Mouse (Mus musculus): ENCODE results near the gene Clba1. TPM values are rescaled to one million over a fixed set of nuclear protein-coding genes. Genes with fewer than 3 reads are reported as not detected.

The Clba1 gene
- polyA plus RNA-seq, 1 experiment from 2014 or later = 14.7 TPM

DNA sequence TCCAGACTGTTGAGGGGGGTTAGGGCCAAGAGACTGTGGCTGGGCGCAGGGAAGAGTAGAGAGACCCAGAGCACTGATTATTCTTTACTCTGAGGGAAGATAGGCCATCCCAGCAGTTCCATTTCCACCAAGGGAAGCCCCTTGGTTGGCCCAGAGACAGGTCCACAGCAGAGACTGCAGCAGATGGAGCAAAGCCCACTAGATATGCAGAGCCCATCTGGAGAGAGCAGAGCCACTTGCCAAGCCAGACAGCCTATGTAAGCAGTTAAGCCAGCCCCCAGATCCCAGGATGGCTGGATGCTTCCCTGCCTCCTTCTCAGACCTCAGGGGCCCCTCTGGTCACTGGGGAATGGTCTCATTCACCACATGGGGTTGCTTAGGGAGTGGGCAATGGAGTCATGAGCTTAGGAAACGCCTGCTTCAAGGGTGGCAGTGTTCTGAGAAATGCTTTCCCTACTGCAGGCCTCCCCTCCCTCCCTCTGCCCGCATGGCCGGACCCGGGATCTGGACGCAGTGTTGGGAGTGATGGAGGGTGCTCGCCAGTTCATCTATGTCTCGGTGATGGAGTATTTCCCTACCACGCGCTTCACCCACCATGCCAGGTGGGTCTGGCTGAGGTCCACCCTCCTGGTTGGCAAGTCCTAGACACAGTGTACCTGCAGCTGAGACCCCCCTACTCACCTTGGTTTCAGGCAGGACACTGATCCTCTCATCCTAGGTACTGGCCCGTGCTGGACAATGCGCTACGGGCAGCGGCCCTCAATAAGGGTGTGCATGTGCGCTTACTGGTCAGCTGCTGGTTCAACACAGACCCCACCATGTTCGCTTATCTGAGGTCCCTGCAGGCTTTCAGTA lies 41.5 kb upstream of the Clba1 start:
- H3K4me3 ChIP-seq (ENCODE audit: low read depth, low read length) = no peak overlapping the region
- no peak overlapping the region for H3K27ac ChIP-seq (ENCODE audit: low read depth, low read length)
- no peaks in the 10 kb centered on the region for H3K9me3 ChIP-seq (ENCODE audit: control insufficient read depth, low read length)
- no peak for DNase-seq (ENCODE audit: low spot score, missing footprints)
- no peaks in the 10 kb centered on the region for H3K4me1 ChIP-seq (ENCODE audit: control insufficient read depth, insufficient read depth, low read length)
- H3K4me2 ChIP-seq = no peak overlapping the region
- H3K9ac ChIP-seq (ENCODE audit: low read length) = no peak overlapping the region
- 90% methylated on average over 16 of the region's 16 CpGs for WGBS
- no peak for ATAC-seq (ENCODE audit: low FRiP score)
- no peaks in the 10 kb centered on the region for H3K36me3 ChIP-seq (ENCODE audit: control insufficient read depth, insufficient read depth, low read length)
- no peaks in the 10 kb centered on the region for H3K27me3 ChIP-seq (ENCODE audit: control insufficient read depth, insufficient read depth, low read length)

GRCm38 (mm10) chr12:112768166-112768565 lies 40.6 kb upstream of the Clba1 start:
- H3K9me3 ChIP-seq (ENCODE audit: control insufficient read depth, low read length) = no peaks in the 10 kb centered on the region
- 91% methylated on average over 8 of the region's 8 CpGs for WGBS
- no peak overlapping the region for H3K4me2 ChIP-seq
- H3K27ac ChIP-seq (ENCODE audit: low read depth, low read length) = no peak overlapping the region
- no peak overlapping the region for H3K9ac ChIP-seq (ENCODE audit: low read length)
- H3K36me3 ChIP-seq (ENCODE audit: control insufficient read depth, insufficient read depth, low read length) = no peaks in the 10 kb centered on the region
- no peak overlapping the region for H3K4me3 ChIP-seq (ENCODE audit: low read depth, low read length)
- ATAC-seq (ENCODE audit: low FRiP score) = no peak
- no peaks in the 10 kb centered on the region for H3K4me1 ChIP-seq (ENCODE audit: control insufficient read depth, insufficient read depth, low read length)
- H3K27me3 ChIP-seq (ENCODE audit: control insufficient read depth, insufficient read depth, low read length) = no peaks in the 10 kb centered on the region
- no peak for DNase-seq (ENCODE audit: low spot score, missing footprints)

GRCm38 (mm10) chr12:112769031-112769430 lies 39.7 kb upstream of the Clba1 start:
- H3K27ac ChIP-seq (ENCODE audit: low read depth, low read length) = no peak overlapping the region
- H3K4me1 ChIP-seq (ENCODE audit: control insufficient read depth, insufficient read depth, low read length) = no peaks in the 10 kb centered on the region
- H3K4me2 ChIP-seq = no peak overlapping the region
- H3K27me3 ChIP-seq (ENCODE audit: control insufficient read depth, insufficient read depth, low read length) = no peaks in the 10 kb centered on the region
- WGBS = 84% methylated on average over 6 of the region's 6 CpGs
- no peak for DNase-seq (ENCODE audit: low spot score, missing footprints)
- H3K9ac ChIP-seq (ENCODE audit: low read length) = no peak overlapping the region
- no peaks in the 10 kb centered on the region for H3K9me3 ChIP-seq (ENCODE audit: control insufficient read depth, low read length)
- no peaks in the 10 kb centered on the region for H3K36me3 ChIP-seq (ENCODE audit: control insufficient read depth, insufficient read depth, low read length)
- H3K4me3 ChIP-seq (ENCODE audit: low read depth, low read length) = no peak overlapping the region
- ATAC-seq (ENCODE audit: low FRiP score) = no peak

- no peaks in the 10 kb centered on the region for H3K4me1 ChIP-seq (ENCODE audit: control insufficient read depth, insufficient read depth, low read length)
- no peak overlapping the region for H3K9ac ChIP-seq (ENCODE audit: low read length)
- no peak overlapping the region for H3K27ac ChIP-seq (ENCODE audit: low read depth, low read length)
- no peak overlapping the region for H3K4me2 ChIP-seq
- H3K9me3 ChIP-seq (ENCODE audit: control insufficient read depth, low read length) = no peaks in the 10 kb centered on the region
- H3K4me3 ChIP-seq (ENCODE audit: low read depth, low read length) = no peak overlapping the region
- WGBS = 74% methylated on average over 2 of the region's 2 CpGs
- no peak for ATAC-seq (ENCODE audit: low FRiP score)
- no peaks in the 10 kb centered on the region for H3K36me3 ChIP-seq (ENCODE audit: control insufficient read depth, insufficient read depth, low read length)
- H3K27me3 ChIP-seq (ENCODE audit: control insufficient read depth, insufficient read depth, low read length) = no peaks in the 10 kb centered on the region
- no peak for DNase-seq (ENCODE audit: low spot score, missing footprints)
These were observed 39.0 kb upstream of the Clba1 start for GRCm38 (mm10) chr12:112769751-112770150.

GRCm38 (mm10) chr12:112770396-112770795 lies 38.3 kb upstream of the Clba1 start:
- no peak overlapping the region for H3K4me3 ChIP-seq (ENCODE audit: low read depth, low read length)
- no peak overlapping the region for H3K27ac ChIP-seq (ENCODE audit: low read depth, low read length)
- H3K9me3 ChIP-seq (ENCODE audit: control insufficient read depth, low read length) = no peaks in the 10 kb centered on the region
- H3K4me2 ChIP-seq = no peak overlapping the region
- no peak overlapping the region for H3K9ac ChIP-seq (ENCODE audit: low read length)
- 74% methylated on average over 4 of the region's 4 CpGs for WGBS
- H3K36me3 ChIP-seq (ENCODE audit: control insufficient read depth, insufficient read depth, low read length) = no peaks in the 10 kb centered on the region
- DNase-seq (ENCODE audit: low spot score, missing footprints) = no peak
- no peaks in the 10 kb centered on the region for H3K27me3 ChIP-seq (ENCODE audit: control insufficient read depth, insufficient read depth, low read length)
- H3K4me1 ChIP-seq (ENCODE audit: control insufficient read depth, insufficient read depth, low read length) = no peaks in the 10 kb centered on the region
- no peak for ATAC-seq (ENCODE audit: low FRiP score)

DNA sequence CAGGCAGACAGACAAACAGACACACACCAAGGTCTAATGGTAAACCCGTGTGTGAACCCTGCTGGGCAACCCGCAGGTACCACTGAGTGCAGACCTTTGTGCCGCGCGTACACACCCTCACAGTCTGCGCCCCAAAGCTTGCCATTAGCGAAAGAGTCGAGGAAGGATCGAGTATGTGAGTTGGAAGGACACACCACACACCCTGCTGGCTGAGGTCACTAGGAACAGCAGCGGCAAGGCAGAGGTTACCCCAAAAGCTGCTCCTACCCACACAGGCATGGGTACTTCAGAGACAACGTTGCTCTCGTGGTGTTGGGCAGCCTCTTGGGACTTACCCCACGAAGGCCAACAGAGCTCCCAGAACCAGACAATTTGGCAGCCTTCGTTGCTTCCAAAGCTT lies 36.4 kb upstream of the Clba1 start:
- Histone ChIP-seq H3K4me3 (ENCODE audit: low read depth, low read length) (no peak overlapping the region), H3K4me1 (ENCODE audit: control insufficient read depth, insufficient read depth, low read length) (no peaks in the 10 kb centered on the region), H3K27me3 (ENCODE audit: control insufficient read depth, insufficient read depth, low read length) (no peaks in the 10 kb centered on the region), H3K9ac (ENCODE audit: low read length) (no peak overlapping the region), H3K27ac (ENCODE audit: low read depth, low read length) (no peak overlapping the region), H3K36me3 (ENCODE audit: control insufficient read depth, insufficient read depth, low read length) (no peaks in the 10 kb centered on the region), H3K4me2 (no peak overlapping the region), H3K9me3 (ENCODE audit: control insufficient read depth, low read length) (no peaks in the 10 kb centered on the region)
- no peak for DNase-seq (ENCODE audit: low spot score, missing footprints)
- 93% methylated on average over 14 of the region's 14 CpGs for WGBS
- ATAC-seq (ENCODE audit: low FRiP score) = no peak

DNA sequence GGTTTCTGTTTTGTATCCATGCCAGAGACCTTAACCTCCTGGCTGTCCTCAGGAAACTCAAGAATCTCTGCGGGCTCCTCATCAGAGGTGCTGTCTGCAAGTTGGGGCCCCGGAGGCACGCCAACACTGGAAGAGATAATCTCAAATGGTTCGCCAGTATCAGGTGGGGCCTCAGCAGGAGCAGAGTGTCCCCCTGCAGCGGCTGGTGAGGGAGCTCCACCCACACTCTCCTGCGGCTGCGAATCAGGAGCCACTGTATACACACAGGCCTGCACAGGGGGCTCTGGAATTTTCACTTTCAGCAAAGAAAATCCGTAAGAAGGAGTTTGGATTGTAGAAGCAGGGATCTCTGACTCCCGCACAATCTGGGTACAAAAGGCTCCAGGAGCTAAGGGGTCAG lies 35.4 kb upstream of the Clba1 start:
- Histone ChIP-seq H3K4me2 (no peak overlapping the region), H3K4me1 (ENCODE audit: control insufficient read depth, insufficient read depth, low read length) (no peaks in the 10 kb centered on the region), H3K9ac (ENCODE audit: low read length) (no peak overlapping the region), H3K27ac (ENCODE audit: low read depth, low read length) (no peak overlapping the region), H3K36me3 (ENCODE audit: control insufficient read depth, insufficient read depth, low read length) (no peaks in the 10 kb centered on the region), H3K27me3 (ENCODE audit: control insufficient read depth, insufficient read depth, low read length) (no peaks in the 10 kb centered on the region), H3K4me3 (ENCODE audit: low read depth, low read length) (no peak overlapping the region), H3K9me3 (ENCODE audit: control insufficient read depth, low read length) (no peaks in the 10 kb centered on the region)
- 45% methylated on average over 9 of the region's 9 CpGs for WGBS
- no peak for DNase-seq (ENCODE audit: low spot score, missing footprints)
- ATAC-seq (ENCODE audit: low FRiP score) = no peak

DNA sequence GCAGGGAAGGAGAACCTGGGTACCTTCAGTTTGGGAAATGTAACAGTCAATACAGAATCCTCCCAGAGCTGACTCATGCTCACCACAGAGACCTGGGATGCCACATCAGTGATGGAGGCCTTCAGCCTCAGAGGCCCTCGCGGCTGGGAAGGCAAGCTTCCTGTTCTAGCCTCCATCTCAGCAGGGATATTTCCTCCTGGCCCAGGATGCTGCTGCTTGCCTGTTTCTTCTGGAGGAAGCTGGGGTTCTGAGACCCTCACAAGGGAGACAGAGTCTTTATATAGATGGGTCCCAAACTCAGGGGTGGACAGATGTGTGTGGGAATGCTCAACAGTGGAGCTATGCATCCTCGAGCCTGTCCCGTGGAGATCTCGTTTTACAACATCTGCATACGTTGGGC lies 34.7 kb upstream of the Clba1 start:
- DNase-seq (ENCODE audit: low spot score, missing footprints) (no peak), ATAC-seq (ENCODE audit: low FRiP score) (no peak)
- no peak overlapping the region for H3K27ac ChIP-seq (ENCODE audit: low read depth, low read length)
- H3K4me3 ChIP-seq (ENCODE audit: low read depth, low read length) = no peak overlapping the region
- H3K9me3 ChIP-seq (ENCODE audit: control insufficient read depth, low read length) = no peaks in the 10 kb centered on the region
- H3K27me3 ChIP-seq (ENCODE audit: control insufficient read depth, insufficient read depth, low read length) = no peaks in the 10 kb centered on the region
- no peak overlapping the region for H3K9ac ChIP-seq (ENCODE audit: low read length)
- no peaks in the 10 kb centered on the region for H3K4me1 ChIP-seq (ENCODE audit: control insufficient read depth, insufficient read depth, low read length)
- H3K4me2 ChIP-seq = no peak overlapping the region
- WGBS = 81% methylated on average over 6 of the region's 6 CpGs
- no peaks in the 10 kb centered on the region for H3K36me3 ChIP-seq (ENCODE audit: control insufficient read depth, insufficient read depth, low read length)

- Histone ChIP-seq H3K4me2 (no peak overlapping the region), H3K27ac (ENCODE audit: low read depth, low read length) (no peak overlapping the region), H3K9ac (ENCODE audit: low read length) (no peak overlapping the region), H3K27me3 (ENCODE audit: control insufficient read depth, insufficient read depth, low read length) (no peaks in the 10 kb centered on the region), H3K4me1 (ENCODE audit: control insufficient read depth, insufficient read depth, low read length) (no peaks in the 10 kb centered on the region), H3K36me3 (ENCODE audit: control insufficient read depth, insufficient read depth, low read length) (no peaks in the 10 kb centered on the region), H3K9me3 (ENCODE audit: control insufficient read depth, low read length) (no peaks in the 10 kb centered on the region), H3K4me3 (ENCODE audit: low read depth, low read length) (no peak overlapping the region)
- 91% methylated on average over 10 of the region's 10 CpGs for WGBS
- DNase-seq (ENCODE audit: low spot score, missing footprints) (no peak), ATAC-seq (ENCODE audit: low FRiP score) (no peak)
These were observed 34.3 kb upstream of the Clba1 start for GRCm38 (mm10) chr12:112774481-112774880.
